Mouse (Mus musculus): ENCODE measurements around the gene Gab1. TPM values are rescaled to one million over a fixed set of nuclear protein-coding genes. Genes with fewer than 3 reads are reported as not detected.

The Gab1 gene
- polyA plus RNA-seq, 1 experiment from 2014 or later, result 3.8 TPM

DNA sequence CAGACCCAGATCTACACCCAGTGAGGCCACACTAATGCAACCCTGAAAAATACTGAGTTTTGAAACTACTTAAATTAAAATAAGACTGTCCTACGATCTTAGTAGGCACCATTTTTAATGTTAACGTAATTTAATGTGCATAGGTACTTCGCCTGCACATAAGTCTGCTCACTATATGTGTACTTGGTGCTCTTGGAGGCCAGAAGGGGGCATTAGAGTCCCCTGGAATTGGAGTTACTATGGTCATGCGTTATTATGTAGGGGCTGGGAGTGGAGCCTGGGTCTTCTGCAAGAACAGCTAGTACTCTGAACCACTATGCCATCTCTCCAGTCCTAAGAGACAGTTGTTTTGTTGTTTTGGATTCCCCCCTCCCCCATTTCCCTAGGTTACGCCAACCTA, 88.1 kb downstream of the Gab1 start:
- DNase-seq, result no peak
- no peaks in the 10 kb centered on the region for H3K9me3 ChIP-seq (ENCODE audit: low read length)
- 86% methylated on average over 5 of the region's 5 CpGs for WGBS (ENCODE audit: insufficient replicate concordance)
- TF ChIP-seq EP300 (IDR thresholded peaks at IDR 0.05; ENCODE audit: low read depth), result no peak
- peak; percentile 46 for TF ChIP-seq CTCF (IDR thresholded peaks at IDR 0.05; ENCODE audit: low read depth)
- no peak overlapping the region for H3K4me3 ChIP-seq (ENCODE audit: low read depth, low read length)
- H3K4me1 ChIP-seq (ENCODE audit: insufficient read depth), result no peaks in the 10 kb centered on the region; the same call in 1 of the 2 replicates
- no peaks in the 10 kb centered on the region for H3K27me3 ChIP-seq (ENCODE audit: insufficient read depth, low read length)
- H3K27ac ChIP-seq (ENCODE audit: low read depth), result no peak overlapping the region
- H3K9ac ChIP-seq (replicated peaks), result no peak overlapping the region
- no peak for ATAC-seq
- H3K36me3 ChIP-seq (replicated peaks; ENCODE audit: insufficient read depth, low read length), result peaks cover 5% of the 10 kb centered on the region
- no peak overlapping the region for H3K4me2 ChIP-seq (ENCODE audit: low read depth, low read length)

DNA sequence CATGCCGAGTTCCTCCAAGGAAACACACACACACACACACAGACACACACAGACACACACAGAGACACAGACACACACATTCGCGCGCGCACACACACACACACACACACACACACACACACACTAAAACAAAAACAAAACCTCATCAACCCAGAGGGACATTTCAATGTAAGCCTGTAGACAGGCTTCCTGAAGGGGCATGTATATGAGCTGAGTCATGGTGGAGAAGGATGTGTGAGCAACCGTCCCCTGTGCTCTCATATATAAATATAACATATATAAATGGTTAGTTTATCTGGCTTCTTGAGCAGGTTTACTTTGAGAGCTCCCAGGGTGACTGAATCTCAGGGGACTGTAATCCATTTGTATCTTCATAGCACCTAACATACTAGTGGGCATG, 91.0 kb downstream of the Gab1 start:
- no peaks in the 10 kb centered on the region; the same call in 1 of the 2 replicates for H3K4me1 ChIP-seq (ENCODE audit: insufficient read depth)
- H3K9me3 ChIP-seq (ENCODE audit: low read length), result no peaks in the 10 kb centered on the region
- H3K27ac ChIP-seq (ENCODE audit: low read depth), result no peak overlapping the region
- no peak for DNase-seq
- H3K36me3 ChIP-seq (replicated peaks; ENCODE audit: insufficient read depth, low read length), result peaks cover 14% of the 10 kb centered on the region
- ATAC-seq, result no peak
- H3K27me3 ChIP-seq (ENCODE audit: insufficient read depth, low read length), result no peaks in the 10 kb centered on the region
- no peak for TF ChIP-seq CTCF (IDR thresholded peaks at IDR 0.05; ENCODE audit: low read depth)
- TF ChIP-seq EP300 (IDR thresholded peaks at IDR 0.05; ENCODE audit: low read depth), result no peak
- WGBS (ENCODE audit: insufficient replicate concordance), result 36% methylated on average over 6 of the region's 6 CpGs
- H3K4me2 ChIP-seq (ENCODE audit: low read depth, low read length), result no peak overlapping the region
- H3K9ac ChIP-seq (replicated peaks), result no peak overlapping the region
- H3K4me3 ChIP-seq (ENCODE audit: low read depth, low read length), result no peak overlapping the region

DNA sequence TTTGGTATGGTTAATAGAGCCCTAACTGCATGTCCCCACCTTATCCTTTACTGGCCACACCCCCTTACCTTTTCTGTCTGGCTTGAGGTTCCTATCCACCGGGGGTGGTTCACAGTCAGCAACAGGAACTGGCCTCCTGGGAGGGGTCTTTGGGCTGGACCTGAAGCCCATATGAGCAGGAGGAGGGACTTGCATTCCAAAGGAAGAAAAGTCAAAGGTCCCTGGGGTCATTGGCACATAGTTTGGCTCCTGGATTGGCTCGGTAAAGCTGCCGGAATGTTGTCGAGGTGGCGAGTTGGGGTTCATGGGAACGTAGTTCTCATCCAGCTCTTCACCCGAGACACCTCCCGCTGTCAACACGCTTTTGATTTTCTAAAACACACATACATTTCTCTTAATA, 95.8 kb downstream of the Gab1 start:
- no peaks in the 10 kb centered on the region for H3K9me3 ChIP-seq (ENCODE audit: low read length)
- DNase-seq (no peak), ATAC-seq (no peak)
- WGBS (ENCODE audit: insufficient replicate concordance), result 86% methylated on average over 9 of the region's 9 CpGs
- peaks cover 24% of the 10 kb centered on the region for H3K36me3 ChIP-seq (replicated peaks; ENCODE audit: insufficient read depth, low read length)
- no peak overlapping the region for H3K4me2 ChIP-seq (ENCODE audit: low read depth, low read length)
- H3K27me3 ChIP-seq (ENCODE audit: insufficient read depth, low read length), result no peaks in the 10 kb centered on the region
- H3K9ac ChIP-seq (replicated peaks), result no peak overlapping the region
- TF ChIP-seq CTCF (IDR thresholded peaks at IDR 0.05; ENCODE audit: low read depth), result no peak
- TF ChIP-seq EP300 (IDR thresholded peaks at IDR 0.05; ENCODE audit: low read depth), result no peak
- no peak overlapping the region for H3K27ac ChIP-seq (ENCODE audit: low read depth)
- no peaks in the 10 kb centered on the region for H3K4me1 ChIP-seq (ENCODE audit: insufficient read depth)
- H3K4me3 ChIP-seq (ENCODE audit: low read depth, low read length), result no peak overlapping the region

DNA sequence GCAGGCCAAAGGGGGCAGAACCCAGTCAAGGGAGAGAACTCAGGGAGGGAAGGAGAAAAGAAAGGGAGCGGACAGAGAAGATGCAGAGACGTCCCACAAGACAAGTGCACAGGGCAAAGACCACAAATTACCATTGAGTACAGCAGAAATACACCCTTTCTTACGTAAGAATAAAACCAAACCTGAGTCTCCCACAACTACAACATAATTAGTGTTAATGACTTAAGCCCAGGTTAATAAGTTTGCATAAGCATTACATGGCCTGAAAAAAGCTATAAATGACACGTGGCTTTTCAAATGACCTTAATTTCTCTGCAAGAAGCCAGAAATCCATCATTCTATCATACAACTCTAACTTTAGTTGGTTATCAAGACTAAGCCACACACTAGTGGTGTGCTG, 97.0 kb downstream of the Gab1 start:
- H3K9me3 ChIP-seq (ENCODE audit: low read length), result no peaks in the 10 kb centered on the region
- H3K27ac ChIP-seq (ENCODE audit: low read depth), result no peak overlapping the region
- TF ChIP-seq CTCF (IDR thresholded peaks at IDR 0.05; ENCODE audit: low read depth) (no peak), EP300 (IDR thresholded peaks at IDR 0.05; ENCODE audit: low read depth) (no peak)
- peaks cover 29% of the 10 kb centered on the region for H3K36me3 ChIP-seq (replicated peaks; ENCODE audit: insufficient read depth, low read length)
- ATAC-seq (no peak), DNase-seq (no peak)
- no peak overlapping the region for H3K9ac ChIP-seq (replicated peaks)
- H3K4me3 ChIP-seq (ENCODE audit: low read depth, low read length), result no peak overlapping the region
- no peak overlapping the region for H3K4me2 ChIP-seq (ENCODE audit: low read depth, low read length)
- no peaks in the 10 kb centered on the region for H3K4me1 ChIP-seq (ENCODE audit: insufficient read depth)
- H3K27me3 ChIP-seq (ENCODE audit: insufficient read depth, low read length), result no peaks in the 10 kb centered on the region
- 90% methylated on average over 4 of the region's 4 CpGs for WGBS (ENCODE audit: insufficient replicate concordance)

DNA sequence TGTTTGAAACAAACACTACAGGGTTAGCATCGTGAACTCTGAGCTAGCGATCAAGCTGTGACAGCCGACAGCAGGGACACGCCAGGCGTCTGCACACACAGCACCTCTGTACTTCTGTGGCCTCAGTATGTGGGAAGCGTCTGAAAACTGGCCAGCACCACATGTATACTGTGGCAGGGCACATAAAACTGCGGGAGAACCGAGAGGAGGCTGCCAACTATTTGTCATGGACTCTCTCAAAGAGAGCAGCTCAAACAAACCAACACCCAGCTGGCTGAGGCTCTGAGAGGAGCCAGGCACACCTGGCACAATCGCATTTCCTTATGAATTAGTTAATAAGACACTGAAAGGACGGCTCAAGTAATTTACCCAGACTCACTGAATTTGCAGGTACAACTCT, 99.0 kb downstream of the Gab1 start:
- Histone ChIP-seq H3K9ac (replicated peaks) (no peak overlapping the region), H3K9me3 (ENCODE audit: low read length) (no peaks in the 10 kb centered on the region), H3K27ac (ENCODE audit: low read depth) (no peak overlapping the region), H3K36me3 (replicated peaks; ENCODE audit: insufficient read depth, low read length) (peaks cover 37% of the 10 kb centered on the region), H3K27me3 (ENCODE audit: insufficient read depth, low read length) (no peaks in the 10 kb centered on the region), H3K4me1 (ENCODE audit: insufficient read depth) (no peaks in the 10 kb centered on the region), H3K4me2 (ENCODE audit: low read depth, low read length) (no peak overlapping the region), H3K4me3 (ENCODE audit: low read depth, low read length) (no peak overlapping the region)
- DNase-seq (no peak), ATAC-seq (no peak)
- WGBS (ENCODE audit: insufficient replicate concordance), result 75% methylated on average over 10 of the region's 10 CpGs
- TF ChIP-seq CTCF (IDR thresholded peaks at IDR 0.05; ENCODE audit: low read depth) (no peak), EP300 (IDR thresholded peaks at IDR 0.05; ENCODE audit: low read depth) (no peak)

DNA sequence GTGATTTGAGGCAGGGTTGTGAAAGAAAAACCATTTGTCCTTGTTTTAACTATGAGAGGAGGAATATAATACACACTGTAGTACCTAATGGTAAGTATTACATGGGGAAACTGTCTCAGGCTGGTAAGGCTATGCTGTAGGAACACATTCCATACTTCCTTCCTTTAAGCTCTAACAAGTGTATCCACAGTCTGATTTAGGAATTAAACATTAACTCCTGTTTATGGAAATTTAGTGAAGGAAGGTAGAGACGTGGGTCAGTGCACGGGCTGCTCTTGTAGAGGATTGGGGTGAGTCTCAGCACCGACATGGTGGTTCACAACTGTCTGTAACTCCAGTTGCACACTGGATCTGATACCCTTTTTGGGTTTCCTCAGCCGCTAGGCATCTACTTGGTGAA, 100.0 kb downstream of the Gab1 start:
- Histone ChIP-seq H3K9me3 (ENCODE audit: low read length) (no peaks in the 10 kb centered on the region), H3K4me1 (ENCODE audit: insufficient read depth) (no peaks in the 10 kb centered on the region), H3K27ac (ENCODE audit: low read depth) (no peak overlapping the region), H3K4me3 (ENCODE audit: low read depth, low read length) (no peak overlapping the region), H3K4me2 (ENCODE audit: low read depth, low read length) (no peak overlapping the region), H3K36me3 (replicated peaks; ENCODE audit: insufficient read depth, low read length) (peaks cover 36% of the 10 kb centered on the region), H3K27me3 (ENCODE audit: insufficient read depth, low read length) (no peaks in the 10 kb centered on the region), H3K9ac (replicated peaks) (no peak overlapping the region)
- ATAC-seq (no peak), DNase-seq (no peak)
- TF ChIP-seq CTCF (IDR thresholded peaks at IDR 0.05; ENCODE audit: low read depth), result no peak
- no peak for TF ChIP-seq EP300 (IDR thresholded peaks at IDR 0.05; ENCODE audit: low read depth)
- 78% methylated on average over 4 of the region's 4 CpGs for WGBS (ENCODE audit: insufficient replicate concordance)

DNA sequence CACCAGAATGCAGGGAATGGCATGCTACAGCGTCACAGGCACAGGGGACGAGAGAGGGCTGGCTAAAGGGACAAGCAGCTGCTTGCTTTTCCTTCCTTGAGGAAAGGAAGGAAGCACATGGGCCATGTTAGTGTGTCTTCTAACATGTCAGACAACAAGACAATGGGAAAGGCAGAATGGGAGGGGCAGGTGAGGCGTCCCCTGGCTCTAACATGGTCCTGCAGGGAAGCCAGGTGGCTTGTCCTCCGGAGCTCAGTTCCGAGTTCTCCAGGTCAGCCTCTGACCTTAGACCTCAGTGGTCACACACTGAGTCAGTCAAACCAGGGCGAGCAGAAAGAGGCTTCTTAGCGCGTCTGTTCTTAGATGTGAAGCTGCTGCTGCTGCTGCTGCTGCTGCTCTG, 103.9 kb downstream of the Gab1 start:
- DNase-seq (no peak), ATAC-seq (no peak)
- H3K4me1 ChIP-seq (ENCODE audit: insufficient read depth), result no peaks in the 10 kb centered on the region
- WGBS (ENCODE audit: insufficient replicate concordance), result 78% methylated on average over 8 of the region's 8 CpGs
- no peak overlapping the region for H3K4me3 ChIP-seq (ENCODE audit: low read depth, low read length)
- peaks cover 20% of the 10 kb centered on the region for H3K36me3 ChIP-seq (replicated peaks; ENCODE audit: insufficient read depth, low read length)
- H3K27ac ChIP-seq (ENCODE audit: low read depth), result no peak overlapping the region
- H3K9me3 ChIP-seq (ENCODE audit: low read length), result no peaks in the 10 kb centered on the region
- H3K27me3 ChIP-seq (ENCODE audit: insufficient read depth, low read length), result no peaks in the 10 kb centered on the region
- H3K9ac ChIP-seq (replicated peaks), result no peak overlapping the region
- no peak for TF ChIP-seq EP300 (IDR thresholded peaks at IDR 0.05; ENCODE audit: low read depth)
- TF ChIP-seq CTCF (IDR thresholded peaks at IDR 0.05; ENCODE audit: low read depth), result no peak
- H3K4me2 ChIP-seq (ENCODE audit: low read depth, low read length), result no peak overlapping the region

All from liver, postnatal 0 days (tissue).